Comparison of ENCODE assay signal across 8 mouse cellular contexts in the genomic region with DNA sequence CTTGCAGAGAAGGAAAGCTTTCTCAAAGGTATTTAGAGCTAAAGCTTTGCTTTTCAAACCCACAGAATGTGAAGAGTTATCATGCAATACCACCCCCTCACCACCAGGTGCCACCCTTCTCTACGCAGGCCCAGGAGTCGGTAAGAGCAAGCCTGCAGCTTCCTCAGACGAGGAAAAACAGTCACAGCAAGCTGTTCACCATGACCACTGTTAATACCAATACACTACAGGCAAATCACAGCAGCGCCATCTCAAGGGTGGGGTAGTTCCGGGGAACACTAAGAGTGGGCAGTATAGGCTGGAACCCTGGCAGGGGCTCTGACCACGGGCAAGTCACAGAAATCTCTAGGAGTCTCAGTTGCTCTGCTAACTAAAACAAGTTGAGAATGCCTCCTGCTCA.
A peak's percentile ranks its signal among the peaks of the same experiment; 100 is the strongest.
DNase-seq lines count a peak whose midpoint lies in the region; ATAC-seq and TF ChIP-seq lines count a peak whose summit lies in the region.
"Had no signal": no experiment of that assay in that cellular context is flagged by ENCODE, and none has a peak within 500 bp of the region (broad histone marks: within the 10 kb centered on the region; RNA-seq: fewer than 3 reads in every experiment).

No protein-coding gene starts in this region.

- peak; percentile 88 for TF ChIP-seq CTCF in lung, adult 2 months (IDR thresholded peaks at IDR 0.05; ENCODE audit: insufficient read depth, low read length)

- no peaks in the 10 kb centered on the region for H3K4me1 ChIP-seq in embryonic facial prominence, embryonic 14.5 days (ENCODE audit: control insufficient read depth, insufficient read depth, low read length)
- H3K4me1 ChIP-seq in lung, adult 2 months (ENCODE audit: control insufficient read depth, insufficient read depth, low read length), result no peaks in the 10 kb centered on the region

- peak; percentile 34 for DNase-seq in ovary, postnatal 36 days (ENCODE audit: low spot score)
- DNase-seq in ovary, adult 18-20 months (ENCODE audit: low spot score), result no peak
- peak; percentile 69 for DNase-seq in adipocyte (ENCODE audit: low spot score)
- peak; percentile 23 for DNase-seq in embryonic facial prominence, embryonic 14.5 days (ENCODE audit: low spot score)
- DNase-seq in induced T-regulatory cell, adult 2 months (ENCODE audit: low read depth), result peak; percentile 66
- DNase-seq in lung, adult 2 months, result peak; percentile 57
- peak; percentile 24 for DNase-seq in retina, postnatal 7 days (ENCODE audit: low read depth, low spot score)

- no peak overlapping the region for H3K4me2 ChIP-seq in embryonic facial prominence, embryonic 14.5 days (ENCODE audit: low read depth, low read length)

- H3K27ac ChIP-seq in embryonic facial prominence, embryonic 14.5 days (replicated peaks; ENCODE audit: low read depth, low read length), result no peak overlapping the region

- peak; percentile 33; the same call in 1 of the 2 replicates for ATAC-seq in embryonic facial prominence, embryonic 14.5 days (ENCODE audit: low read depth)

- WGBS in embryonic facial prominence, embryonic 14.5 days, result 71% methylated on average over 6 of the region's 6 CpGs
- WGBS in lung, adult 2 months, result 59% methylated on average over 6 of the region's 6 CpGs

- no peak overlapping the region for H3K4me3 ChIP-seq in embryonic facial prominence, embryonic 14.5 days (ENCODE audit: low read depth, low read length)
- no peak overlapping the region for H3K4me3 ChIP-seq in lung, adult 2 months (replicated peaks; ENCODE audit: extremely low read depth, low read depth, low read length)
- H3K4me3 ChIP-seq: myocyte had no signal

- H3K36me3 ChIP-seq in embryonic facial prominence, embryonic 14.5 days (ENCODE audit: control insufficient read depth, insufficient read depth, low read length), result peaks cover 43% of the 10 kb centered on the region

- no peaks in the 10 kb centered on the region for H3K9me3 ChIP-seq in embryonic facial prominence, embryonic 14.5 days (ENCODE audit: control insufficient read depth, low read length)

- TF ChIP-seq POLR2A in lung, adult 2 months (IDR thresholded peaks at IDR 0.05; ENCODE audit: borderline replicate concordance, extremely low read depth, low read depth, low read length), result no peak

- H3K9ac ChIP-seq in embryonic facial prominence, embryonic 14.5 days (ENCODE audit: low read depth, low read length), result no peak overlapping the region

- H3K27me3 ChIP-seq in embryonic facial prominence, embryonic 14.5 days (replicated peaks; ENCODE audit: control insufficient read depth, insufficient read depth, low read length), result no peaks in the 10 kb centered on the region
